Mouse (Mus musculus) stomach, embryonic 14.5 days (tissue): ENCODE measurements around the gene Tcf7. TPM values are rescaled to one million over a fixed set of nuclear protein-coding genes. Genes with fewer than 3 reads are reported as not detected.
A peak's percentile ranks its signal among the peaks of the same experiment; 100 is the strongest.

Source experiments
- ATAC-seq: fragments of 200-750 bp; cut with Nextera tagmentation; 2 replicates; pipeline ENCODE4 v1.8.0; 2017; ENCODE audit warnings: low read depth, moderate TSS enrichment; ENCODE audit not compliant: insufficient number of reproducible peaks, insufficient read depth, low FRiP score
- H3K27ac ChIP-seq: fragments of 300-500 bp; sonication (generic); 2 replicates; pipeline ENCODE4 v1.5.1; 2014; ENCODE audit warnings: mild to moderate bottlenecking, low read length, moderate library complexity, mixed read lengths
- H3K27me3 ChIP-seq: fragments of 300-500 bp; sonication (generic); 2 replicates; pipeline ENCODE4 v1.6.1; 2014; ENCODE audit warnings: low read length, control low read depth, mixed read lengths; ENCODE audit not compliant: control insufficient read depth, insufficient read depth
- H3K36me3 ChIP-seq: fragments of 300-500 bp; sonication (generic); 2 replicates; pipeline ENCODE4 v1.6.1; 2014; ENCODE audit warnings: mild to moderate bottlenecking, control low read depth, low read length, moderate library complexity, mixed read lengths; ENCODE audit not compliant: control insufficient read depth, insufficient read depth
- H3K4me1 ChIP-seq: fragments of 300-500 bp; sonication (generic); 2 replicates; pipeline ENCODE4 v1.6.1; 2014; ENCODE audit warnings: low read length, control low read depth, mixed read lengths; ENCODE audit not compliant: control insufficient read depth, insufficient read depth
- H3K4me2 ChIP-seq: fragments of 300-500 bp; sonication (generic); replicated peaks from 2 replicates; pipeline ENCODE4 v1.6.1; 2014; ENCODE audit warnings: low read depth, low read length, control low read depth
- H3K4me3 ChIP-seq: fragments of 300-500 bp; sonication (generic); 2 replicates; pipeline ENCODE4 v1.5.1; 2014; ENCODE audit warnings: low read depth, low read length, control low read depth
- H3K9ac ChIP-seq: fragments of 300-500 bp; sonication (generic); replicated peaks from 2 replicates; pipeline ENCODE4 v1.6.1; 2014; ENCODE audit warnings: low read depth, mild to moderate bottlenecking, control low read depth, low read length, moderate library complexity, mixed read lengths
- H3K9me3 ChIP-seq: fragments of 300-500 bp; sonication (generic); 2 replicates; pipeline ENCODE4 v1.6.1; 2016; ENCODE audit warnings: low read depth, low read length, control low read depth; ENCODE audit not compliant: control insufficient read depth
- WGBS: fragments of 180-500 bp; shearing (Covaris S2); extraction: QIAGEN DNeasy Blood & Tissue Kit; methylation state at CpG from one replicate; pipeline ENCODE4 v1.1.7; 2014; 5-methylcytosine and 5-hydroxymethylcytosine counted together
- polyA plus RNA-seq: library from polyadenylated mRNA; unstranded; fragments of >200 nt; fragmentation: Nextera tagmentation; extraction: Ambion mirVana; gene quantifications from 2 replicates; pipeline ENCODE4 v1.2.1, GENCODE M21; 2014

The Tcf7 gene
- 4.4 and 5.3 TPM in 2 replicates for polyA plus RNA-seq

GRCm38 (mm10) chr11:52282774-52283595, at the start of gene Tcf7:
Gene Tcf7 (minus strand): TSS chr11:52283014.
- H3K4me1 ChIP-seq: peaks cover 19% of the 10 kb centered on the region
- WGBS: under 1% methylated on average over 81 of the region's 97 CpGs

GRCm38 (mm10) chr11:52327313-52327712, 44.5 kb upstream of the Tcf7 start:
- Histone ChIP-seq H3K27ac (no peak overlapping the region), H3K4me2 (no peak overlapping the region), H3K4me1 (no peaks in the 10 kb centered on the region), H3K9ac (no peak overlapping the region), H3K9me3 (no peaks in the 10 kb centered on the region), H3K27me3 (no peaks in the 10 kb centered on the region), H3K36me3 (no peaks in the 10 kb centered on the region), H3K4me3 (no peak overlapping the region)
- ATAC-seq: no peak
- WGBS: 53% methylated on average over 3 of the region's 3 CpGs

More at GRCm38 (mm10) chr11:52282774-52283595, at the start of gene Tcf7:
- Histone ChIP-seq H3K4me3 (peak within 1 kb of the TSS; percentile 60), H3K9me3 (no peaks in the 10 kb centered on the region), H3K4me2 (peak within 1 kb of the TSS; percentile 93), H3K36me3 (no peaks in the 10 kb centered on the region), H3K9ac (peak within 1 kb of the TSS; percentile 65), H3K27ac (no peak within 1 kb of the TSS), H3K27me3 (no peaks in the 10 kb centered on the region)
- ATAC-seq: peak; percentile 68

- Histone ChIP-seq H3K27me3 (no peaks in the 10 kb centered on the region), H3K4me2 (no peak overlapping the region), H3K4me3 (no peak overlapping the region), H3K27ac (no peak overlapping the region), H3K9me3 (no peaks in the 10 kb centered on the region), H3K9ac (no peak overlapping the region), H3K36me3 (no peaks in the 10 kb centered on the region), H3K4me1 (no peaks in the 10 kb centered on the region)
- ATAC-seq: no peak
- 60% methylated on average over 23 of the region's 23 CpGs for WGBS
Observed at GRCm38 (mm10) chr11:52324442-52325367, 41.9 kb upstream of the Tcf7 start.

GRCm38 (mm10) chr11:52321540-52321939, 38.7 kb upstream of the Tcf7 start:
- no peaks in the 10 kb centered on the region for H3K4me1 ChIP-seq
- no peak overlapping the region for H3K9ac ChIP-seq
- no peak overlapping the region for H3K4me2 ChIP-seq
- ATAC-seq: no peak
- no peaks in the 10 kb centered on the region for H3K27me3 ChIP-seq
- H3K36me3 ChIP-seq: no peaks in the 10 kb centered on the region
- 62% methylated on average over 3 of the region's 3 CpGs for WGBS
- H3K4me3 ChIP-seq: no peak overlapping the region
- H3K9me3 ChIP-seq: no peaks in the 10 kb centered on the region
- no peak overlapping the region for H3K27ac ChIP-seq

GRCm38 (mm10) chr11:52320529-52320928, 37.7 kb upstream of the Tcf7 start:
- no peak overlapping the region for H3K4me3 ChIP-seq
- H3K27me3 ChIP-seq: no peaks in the 10 kb centered on the region
- H3K9ac ChIP-seq: no peak overlapping the region
- H3K36me3 ChIP-seq: no peaks in the 10 kb centered on the region
- ATAC-seq: no peak
- no peaks in the 10 kb centered on the region for H3K9me3 ChIP-seq
- H3K4me1 ChIP-seq: no peaks in the 10 kb centered on the region
- 87% methylated on average over 4 of the region's 4 CpGs for WGBS
- no peak overlapping the region for H3K27ac ChIP-seq
- no peak overlapping the region for H3K4me2 ChIP-seq

GRCm38 (mm10) chr11:52319664-52320063, 36.9 kb upstream of the Tcf7 start:
- H3K4me3 ChIP-seq: no peak overlapping the region
- no peaks in the 10 kb centered on the region for H3K9me3 ChIP-seq
- no peaks in the 10 kb centered on the region for H3K4me1 ChIP-seq
- 59% methylated on average over 4 of the region's 4 CpGs for WGBS
- no peaks in the 10 kb centered on the region for H3K36me3 ChIP-seq
- no peak for ATAC-seq
- no peaks in the 10 kb centered on the region for H3K27me3 ChIP-seq
- no peak overlapping the region for H3K9ac ChIP-seq
- H3K27ac ChIP-seq: no peak overlapping the region
- H3K4me2 ChIP-seq: no peak overlapping the region

GRCm38 (mm10) chr11:52318445-52318844, 35.6 kb upstream of the Tcf7 start:
- no peak overlapping the region for H3K27ac ChIP-seq
- no peak for ATAC-seq
- no peaks in the 10 kb centered on the region for H3K36me3 ChIP-seq
- H3K9ac ChIP-seq: no peak overlapping the region
- 61% methylated on average over 13 of the region's 13 CpGs for WGBS
- no peak overlapping the region for H3K4me2 ChIP-seq
- no peak overlapping the region for H3K4me3 ChIP-seq
- H3K27me3 ChIP-seq: no peaks in the 10 kb centered on the region
- no peaks in the 10 kb centered on the region for H3K9me3 ChIP-seq
- H3K4me1 ChIP-seq: no peaks in the 10 kb centered on the region

GRCm38 (mm10) chr11:52314102-52314793, 31.4 kb upstream of the Tcf7 start:
- Histone ChIP-seq H3K4me2 (no peak overlapping the region), H3K9ac (no peak overlapping the region; the same call in 1 of the 2 replicates), H3K36me3 (no peaks in the 10 kb centered on the region), H3K9me3 (no peaks in the 10 kb centered on the region), H3K27me3 (no peaks in the 10 kb centered on the region), H3K4me3 (no peak overlapping the region), H3K4me1 (no peaks in the 10 kb centered on the region), H3K27ac (no peak overlapping the region)
- WGBS: 13% methylated on average over 26 of the region's 26 CpGs
- ATAC-seq: 0 out of 2 replicates have a peak, but pooled peaks have one; percentile 42
